Mouse (Mus musculus): ENCODE results near the gene Wdr34.

Gene Wdr34

GRCm38 (mm10) chr2:30048699-30049388 lies at the start of gene Wdr34:
Gene Wdr34, minus strand, starts transcription at chr2:30048881.
- peak; percentile 98 for DNase-seq

- DNase-seq = peak; percentile 53 to 59
Observed at GRCm38 (mm10) chr2:30095882-30096527, 47.3 kb upstream of the Wdr34 start.

- DNase-seq = no peak
Observed at GRCm38 (mm10) chr2:30094208-30094588, 45.5 kb upstream of the Wdr34 start.

GRCm38 (mm10) chr2:30093471-30094207 lies 45.0 kb upstream of the Wdr34 start, which contains the start of gene Zdhhc12:
Gene Zdhhc12, minus strand, starts transcription at chr2:30093648.
- DNase-seq = peak; percentile 97 to 100

GRCm38 (mm10) chr2:30092280-30092918 lies 43.7 kb upstream of the Wdr34 start:
- no peak for DNase-seq

- DNase-seq = no peak
Observed at GRCm38 (mm10) chr2:30091521-30091920, 42.8 kb upstream of the Wdr34 start.

- no peak for DNase-seq
Observed at GRCm38 (mm10) chr2:30087310-30087709, 38.6 kb upstream of the Wdr34 start.

- no peak for DNase-seq
Observed at GRCm38 (mm10) chr2:30084632-30085031, 36.0 kb upstream of the Wdr34 start.

- DNase-seq = no peak
Observed at GRCm38 (mm10) chr2:30084113-30084512, 35.4 kb upstream of the Wdr34 start.

- no peak for DNase-seq
Observed at GRCm38 (mm10) chr2:30080181-30080800, 31.6 kb upstream of the Wdr34 start.

GRCm38 (mm10) chr2:30078760-30079159 lies 30.1 kb upstream of the Wdr34 start:
- DNase-seq = no peak

- DNase-seq = no peak
Observed at GRCm38 (mm10) chr2:30078349-30078712, 29.6 kb upstream of the Wdr34 start.

GRCm38 (mm10) chr2:30077502-30078348 lies 29.0 kb upstream of the Wdr34 start, which contains the start of gene Pkn3:
Gene Pkn3, plus strand, starts transcription at chr2:30077684.
- DNase-seq = peak; percentile 78 to 81

GRCm38 (mm10) chr2:30076959-30077358 lies 28.3 kb upstream of the Wdr34 start:
- no peak for DNase-seq

- no peak for DNase-seq
Observed at GRCm38 (mm10) chr2:30076439-30076838, 27.8 kb upstream of the Wdr34 start.

- no peak for DNase-seq
Observed at GRCm38 (mm10) chr2:30075625-30076024, 26.9 kb upstream of the Wdr34 start.

GRCm38 (mm10) chr2:30073285-30073684 lies 24.6 kb upstream of the Wdr34 start:
- no peak for DNase-seq

- DNase-seq = no peak
Observed at GRCm38 (mm10) chr2:30072875-30073274, 24.2 kb upstream of the Wdr34 start.

- no peak for DNase-seq
Observed at GRCm38 (mm10) chr2:30067962-30068361, 19.3 kb upstream of the Wdr34 start.

GRCm38 (mm10) chr2:30067031-30067888 lies 18.6 kb upstream of the Wdr34 start:
- DNase-seq = peak; percentile 62 to 71
